Mouse (Mus musculus) embryonic facial prominence, embryonic 11.5 days (tissue): ENCODE data around the gene Sik3. TPM values are rescaled to one million over a fixed set of nuclear protein-coding genes. Genes with fewer than 3 reads are reported as not detected.

Experiments
- ATAC-seq: fragments of 200-750 bp; cut with Nextera tagmentation; replicated peaks from 2 replicates; pipeline ENCODE4 v1.8.0; 2017; ENCODE audit warnings: low read depth; ENCODE audit not compliant: insufficient number of reproducible peaks, low FRiP score, low TSS enrichment
- DNase-seq: peaks from one replicate; pipeline ENCODE4 v3.0.0-alpha.2; 2015; ENCODE audit warnings: low spot score
- H3K27ac ChIP-seq: fragments of 300-500 bp; sonication (generic); replicated peaks from 2 replicates; pipeline ENCODE4 v1.5.1; 2014; ENCODE audit warnings: mild to moderate bottlenecking, low read depth, low read length, control low read depth
- H3K27me3 ChIP-seq: fragments of 300-500 bp; sonication (generic); 2 replicates; pipeline ENCODE4 v1.6.1; 2014; ENCODE audit warnings: mild to moderate bottlenecking, low read length, moderate library complexity, mixed read lengths; ENCODE audit not compliant: control insufficient read depth, insufficient read depth
- H3K36me3 ChIP-seq: fragments of 300-500 bp; sonication (generic); replicated peaks from 2 replicates; pipeline ENCODE4 v1.6.1; 2014; ENCODE audit warnings: low read depth, mild to moderate bottlenecking, low read length, moderate library complexity, mixed read lengths; ENCODE audit not compliant: control insufficient read depth, insufficient read depth
- H3K4me1 ChIP-seq: fragments of 300-500 bp; sonication (generic); 2 replicates; pipeline ENCODE4 v1.6.1; 2014; ENCODE audit warnings: low read length, mixed read lengths; ENCODE audit not compliant: control insufficient read depth, insufficient read depth
- H3K4me2 ChIP-seq: fragments of 300-500 bp; sonication (generic); 2 replicates; pipeline ENCODE4 v1.6.1; 2014; ENCODE audit warnings: low read depth, mild to moderate bottlenecking, control low read depth, low read length, moderate library complexity
- H3K4me3 ChIP-seq: fragments of 300-500 bp; sonication (generic); 2 replicates; pipeline ENCODE4 v1.5.1; 2014; ENCODE audit warnings: low read depth, low read length, control low read depth
- H3K9ac ChIP-seq: fragments of 300-500 bp; sonication (generic); replicated peaks from 2 replicates; pipeline ENCODE4 v1.6.1; 2014; ENCODE audit warnings: mild to moderate bottlenecking, control low read depth, low read length
- H3K9me3 ChIP-seq: fragments of 300-500 bp; sonication (generic); replicated peaks from 2 replicates; pipeline ENCODE4 v1.6.1; 2016; ENCODE audit warnings: mild to moderate bottlenecking, low read length, inconsistent platforms, mixed read lengths; ENCODE audit not compliant: control insufficient read depth
- WGBS: fragments of 180-500 bp; shearing (Covaris S2); extraction: QIAGEN DNeasy Blood & Tissue Kit; methylation state at CpG from one replicate; pipeline ENCODE4 v1.1.7; 2014; 5-methylcytosine and 5-hydroxymethylcytosine counted together
- polyA plus RNA-seq: library from polyadenylated mRNA; unstranded; fragments of >200 nt; fragmentation: Nextera tagmentation; extraction: Ambion mirVana; gene quantifications from 2 replicates; pipeline ENCODE4 v1.2.1, GENCODE M21; 2014

The Sik3 gene
- polyA plus RNA-seq, 1 experiment from 2014 or later, result 8.2 TPM

DNA sequence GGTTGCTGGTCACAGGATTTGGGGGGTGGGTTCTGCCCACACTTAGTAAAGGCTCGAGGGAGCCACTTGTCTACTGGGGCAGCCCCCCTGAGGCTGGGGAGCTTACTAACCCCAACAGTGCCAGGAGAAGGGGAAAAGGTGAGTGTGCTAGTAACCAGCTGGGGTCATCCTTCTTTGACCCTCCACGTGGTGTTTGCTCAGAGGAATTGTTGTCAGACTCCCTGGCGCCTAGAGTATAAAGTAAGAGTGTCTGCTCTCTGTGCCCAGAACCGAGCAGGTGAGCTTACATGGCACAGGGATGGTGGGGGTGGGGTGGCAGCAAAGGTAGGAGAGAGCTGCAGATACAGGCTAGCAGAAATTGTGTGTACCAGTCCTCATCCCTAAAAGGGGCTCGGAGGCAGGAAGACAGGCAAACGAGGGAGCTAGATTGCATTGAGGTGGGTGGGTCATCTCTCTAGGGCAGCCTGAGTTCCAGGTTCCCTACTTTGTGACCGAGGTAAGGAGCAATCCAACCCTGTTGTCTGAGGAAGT, 255.8 kb downstream of the Sik3 start, which contains the start of gene Apoa5:
Gene Apoa5 (plus strand): TSS at position 291 of the 531 bp plus-strand sequence.
- ATAC-seq, result no peak

GRCm38 (mm10) chr9:46269125-46269524, 256.5 kb downstream of the Sik3 start:
- Histone ChIP-seq H3K4me3 (no peak overlapping the region), H3K4me1 (no peaks in the 10 kb centered on the region), H3K27ac (no peak overlapping the region), H3K9ac (no peak overlapping the region), H3K36me3 (no peaks in the 10 kb centered on the region), H3K9me3 (no peaks in the 10 kb centered on the region), H3K27me3 (no peaks in the 10 kb centered on the region), H3K4me2 (no peak overlapping the region)
- DNase-seq (no peak), ATAC-seq (no peak)
- 83% methylated on average over 5 of the region's 5 CpGs for WGBS

More for the DNA sequence above, 255.8 kb downstream of the Sik3 start, which contains the start of gene Apoa5:
- H3K27ac ChIP-seq, result no peak within 1 kb of the TSS
- 64% methylated on average over 7 of the region's 7 CpGs for WGBS
- no peaks in the 10 kb centered on the region for H3K4me1 ChIP-seq
- no peaks in the 10 kb centered on the region for H3K27me3 ChIP-seq
- DNase-seq, result no peak
- H3K4me3 ChIP-seq, result no peak within 1 kb of the TSS
- H3K9ac ChIP-seq, result no peak within 1 kb of the TSS
- H3K36me3 ChIP-seq, result no peaks in the 10 kb centered on the region
- no peaks in the 10 kb centered on the region for H3K9me3 ChIP-seq
- no peak within 1 kb of the TSS for H3K4me2 ChIP-seq

DNA sequence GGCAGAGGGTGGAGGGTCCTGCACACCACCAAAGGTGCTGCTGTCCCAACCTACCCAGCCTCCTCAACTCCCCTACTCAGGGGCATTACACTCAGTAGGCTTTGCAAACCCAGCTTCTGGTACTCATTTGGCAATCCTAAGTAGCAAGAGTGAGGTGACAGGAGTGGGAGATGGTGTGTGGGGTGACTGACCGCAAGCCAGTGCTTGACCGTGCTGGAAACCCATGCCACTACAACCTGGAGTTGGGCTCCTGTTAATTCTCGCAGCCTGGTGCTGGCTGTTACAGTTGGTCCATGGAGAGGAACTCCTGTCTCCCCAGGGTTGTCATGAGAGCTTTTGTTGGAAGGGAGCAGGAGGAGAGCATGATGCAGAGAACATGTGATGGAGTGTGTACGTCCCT, 258.2 kb downstream of the Sik3 start:
- 93% methylated on average over 4 of the region's 4 CpGs for WGBS
- H3K4me2 ChIP-seq, result no peak overlapping the region
- no peaks in the 10 kb centered on the region for H3K36me3 ChIP-seq
- H3K27ac ChIP-seq, result no peak overlapping the region
- H3K9me3 ChIP-seq, result no peaks in the 10 kb centered on the region
- ATAC-seq (no peak), DNase-seq (no peak)
- H3K9ac ChIP-seq, result no peak overlapping the region
- H3K4me3 ChIP-seq, result no peak overlapping the region
- no peaks in the 10 kb centered on the region for H3K27me3 ChIP-seq
- H3K4me1 ChIP-seq, result no peaks in the 10 kb centered on the region

DNA sequence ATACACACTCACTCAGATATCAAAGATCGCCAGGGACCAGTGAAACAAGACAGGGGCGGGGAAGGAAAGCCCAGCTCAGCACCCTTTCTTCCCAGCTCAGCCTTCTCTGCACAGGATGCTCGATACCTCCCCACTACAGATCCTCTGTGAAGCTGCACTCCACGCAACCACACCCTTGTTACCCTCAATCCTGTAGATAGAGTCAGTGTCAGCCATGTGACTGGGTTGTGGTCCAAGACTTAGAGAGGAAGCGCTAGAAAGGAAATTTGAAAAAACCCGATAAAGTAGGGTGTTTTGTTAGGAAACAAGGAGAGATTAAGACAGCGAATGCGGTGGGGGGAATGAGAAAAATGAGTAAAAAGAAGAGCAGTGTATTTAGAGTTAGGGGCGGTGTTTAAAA, 259.4 kb downstream of the Sik3 start:
- DNase-seq (no peak), ATAC-seq (no peak)
- Histone ChIP-seq H3K36me3 (no peaks in the 10 kb centered on the region), H3K27me3 (no peaks in the 10 kb centered on the region), H3K9ac (no peak overlapping the region), H3K9me3 (no peaks in the 10 kb centered on the region), H3K27ac (no peak overlapping the region), H3K4me2 (no peak overlapping the region), H3K4me3 (no peak overlapping the region), H3K4me1 (no peaks in the 10 kb centered on the region)
- 92% methylated on average over 9 of the region's 9 CpGs for WGBS

DNA sequence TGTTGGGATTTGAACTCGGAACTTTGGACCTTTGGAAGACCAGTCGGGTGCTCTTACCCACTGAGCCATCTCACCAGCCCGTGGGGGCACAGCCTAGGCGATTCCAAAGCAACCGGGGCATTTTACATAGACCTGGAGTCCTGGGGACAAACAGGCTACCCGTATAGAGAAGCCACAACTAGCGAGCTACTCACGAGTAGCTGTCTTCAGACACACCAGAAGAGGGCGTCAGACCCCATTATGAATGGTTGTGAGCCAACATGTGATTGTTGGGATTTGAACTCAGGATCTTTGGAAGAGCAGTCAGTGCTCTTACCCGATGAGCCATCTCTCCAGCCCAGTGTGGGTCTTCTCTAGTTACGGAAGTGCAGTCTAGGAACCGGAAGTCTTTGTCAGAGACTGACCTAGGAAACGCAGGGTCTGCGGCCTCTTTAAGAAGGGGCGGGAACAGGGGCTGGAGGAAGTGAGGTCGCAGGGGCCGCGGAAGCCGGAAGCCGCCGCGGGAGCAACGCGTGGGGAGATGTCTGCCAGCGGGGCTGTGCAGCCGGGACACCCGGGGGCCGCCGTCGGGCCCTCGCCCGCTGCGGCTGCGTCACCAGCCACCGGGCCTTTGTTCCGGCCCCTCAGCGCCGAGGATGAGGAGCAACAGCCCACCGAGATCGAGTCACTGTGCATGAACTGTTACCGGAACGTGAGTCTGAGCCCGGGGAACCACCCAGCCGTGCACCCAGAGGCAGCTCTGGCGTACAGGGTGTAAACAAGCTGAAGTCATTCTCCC, 260.2 kb downstream of the Sik3 start, which contains the start of gene Zpr1:
Gene Zpr1 (plus strand): TSS at position 388 of the 778 bp plus-strand sequence.
- Histone ChIP-seq H3K9me3 (no peaks in the 10 kb centered on the region), H3K9ac (peak within 1 kb of the TSS; percentile 67), H3K4me2 (peak within 1 kb of the TSS; percentile 90), H3K27ac (0 out of 2 replicates have a peak within 1 kb of the TSS, but pooled peaks have one; percentile 28), H3K27me3 (no peaks in the 10 kb centered on the region), H3K4me3 (peak within 1 kb of the TSS; percentile 89), H3K4me1 (no peaks in the 10 kb centered on the region), H3K36me3 (no peaks in the 10 kb centered on the region)
- ATAC-seq (peak; percentile 91), DNase-seq (peak; percentile 95)
- 5% methylated on average over 45 of the region's 45 CpGs for WGBS

Other genes with a start within 250 kb of the Sik3 start
- 21.7 and 22.0 TPM in 2 replicates for gene Cep164, start 184.1 kb upstream of the Sik3 start, polyA plus RNA-seq
- 17.8 and 22.8 TPM in 2 replicates for gene Bace1, start 174.2 kb upstream of the Sik3 start, polyA plus RNA-seq
- 9.6 and 13.2 TPM in 2 replicates for gene Pcsk7, start 106.3 kb upstream of the Sik3 start, polyA plus RNA-seq
- 53.1 and 54.4 TPM in 2 replicates for gene Rnf214, start 105.9 kb upstream of the Sik3 start, polyA plus RNA-seq
- gene Tagln, start 76.8 kb upstream of the Sik3 start, polyA plus RNA-seq, result 14.1 and 16.3 TPM in 2 replicates
- 23.6 and 23.8 TPM in 2 replicates for gene Sidt2, start 57.6 kb upstream of the Sik3 start, polyA plus RNA-seq
- gene Pafah1b2, start 130 bp upstream of the Sik3 start, polyA plus RNA-seq, result 227 and 229 TPM in 2 replicates
- gene Apoa1, start 215.8 kb downstream of the Sik3 start, polyA plus RNA-seq, result 1.2 and 1.9 TPM in 2 replicates
- not detected in 2 replicates for gene Apoc3, start 222.8 kb downstream of the Sik3 start, polyA plus RNA-seq
- not detected in 2 replicates for gene Apoa4, start 227.9 kb downstream of the Sik3 start, polyA plus RNA-seq